Mouse (Mus musculus) 3134 (cell line): ENCODE measurements around the gene Coq4.
A peak's percentile ranks its signal among the peaks of the same experiment; 100 is the strongest.
"Not testable (repeated sequence)": the region's sequence is repeated elsewhere in the genome, so short reads cannot be mapped to it uniquely, and the experiment has no call there.

Source experiments
- DNase-seq: peaks from one replicate; pipeline ENCODE4 v3.0.0-alpha.2; 2011; ENCODE audit warnings: low spot score; ENCODE audit not compliant: insufficient read length; ENCODE audit errors: extremely low read depth

Gene Coq4

DNA sequence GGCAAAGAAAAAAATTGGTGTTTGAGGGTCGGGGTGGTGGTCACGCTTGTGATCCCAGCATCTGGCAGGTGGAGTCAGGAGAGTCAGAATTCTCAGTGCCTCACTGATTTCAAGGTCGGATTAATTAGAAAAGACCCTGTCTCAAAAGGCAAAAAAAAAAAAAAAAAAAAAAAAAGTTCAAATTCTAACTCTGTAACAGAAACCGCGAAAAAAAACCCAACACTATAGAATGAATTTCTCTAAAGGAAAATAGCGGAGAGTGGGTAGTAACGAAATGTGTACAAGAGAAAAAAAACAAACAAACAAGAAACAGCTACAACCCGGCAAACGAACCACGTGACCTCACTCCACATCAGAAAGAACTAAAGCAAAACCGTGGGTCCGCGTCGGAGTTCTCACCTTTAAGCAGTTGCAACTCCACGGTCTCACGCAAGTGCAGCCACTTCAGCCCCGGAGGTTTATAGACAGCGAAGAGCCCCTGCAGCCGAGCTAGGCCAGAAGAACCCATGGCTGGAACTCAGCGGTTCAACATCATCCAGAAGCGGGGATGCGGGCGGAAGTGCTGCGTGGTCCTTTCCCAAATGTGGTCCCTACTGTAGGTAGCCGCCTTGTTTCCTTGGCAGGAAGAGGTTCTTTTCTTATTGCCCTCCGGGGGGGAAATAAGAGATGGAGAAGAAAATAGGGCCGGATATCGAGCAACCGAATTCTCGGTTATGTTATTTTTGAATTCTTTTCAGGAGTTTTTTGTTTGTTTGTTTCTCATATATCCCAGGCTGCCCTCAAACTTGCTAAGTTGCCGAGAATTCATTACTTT is at the start of gene Coq4:
Gene Coq4 (plus strand): TSS at position 390 of the 814 bp plus-strand sequence.
- DNase-seq: peak; percentile 83

DNA sequence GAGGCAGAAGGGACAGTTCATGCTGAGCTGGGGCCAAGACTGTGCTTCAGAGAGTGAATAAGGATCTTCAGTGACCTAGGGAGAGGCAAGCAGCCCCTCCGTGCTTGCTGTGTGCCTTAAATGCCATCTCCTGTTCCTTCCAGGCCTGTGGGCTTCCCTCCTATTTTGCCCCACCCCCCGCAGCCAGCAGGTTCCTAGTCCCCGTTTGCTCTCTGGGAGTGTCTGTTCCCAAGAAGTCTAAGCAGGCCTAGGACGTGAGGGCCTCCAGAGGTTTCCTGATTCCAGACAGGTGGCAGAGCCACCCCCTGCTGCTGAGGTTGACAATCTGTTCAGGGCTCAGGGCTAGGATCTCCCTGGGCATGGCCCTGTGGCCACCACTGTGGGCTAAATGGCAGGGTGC is 48.5 kb upstream of the Coq4 start:
- no peak for DNase-seq

DNA sequence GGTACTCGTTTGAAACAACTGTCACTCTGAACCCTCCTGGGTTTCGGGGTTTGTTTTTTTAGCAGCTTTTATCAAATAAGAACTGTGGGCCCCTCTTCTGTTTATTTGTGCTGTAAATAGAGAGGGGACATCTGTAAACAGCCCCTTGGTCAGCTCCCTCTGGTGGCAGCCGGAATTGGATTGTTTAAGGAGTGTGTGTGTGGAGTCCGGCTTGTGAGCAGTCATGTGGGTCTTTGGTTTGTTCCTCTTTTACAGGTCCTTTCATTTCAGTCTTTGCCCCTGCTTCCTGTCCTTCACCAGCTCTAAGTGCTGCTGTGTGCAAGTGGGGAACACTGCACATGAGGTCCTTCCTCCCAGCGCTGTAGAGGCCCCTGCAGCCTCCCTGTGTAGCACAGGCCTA is 47.9 kb upstream of the Coq4 start:
- DNase-seq: no peak

DNA sequence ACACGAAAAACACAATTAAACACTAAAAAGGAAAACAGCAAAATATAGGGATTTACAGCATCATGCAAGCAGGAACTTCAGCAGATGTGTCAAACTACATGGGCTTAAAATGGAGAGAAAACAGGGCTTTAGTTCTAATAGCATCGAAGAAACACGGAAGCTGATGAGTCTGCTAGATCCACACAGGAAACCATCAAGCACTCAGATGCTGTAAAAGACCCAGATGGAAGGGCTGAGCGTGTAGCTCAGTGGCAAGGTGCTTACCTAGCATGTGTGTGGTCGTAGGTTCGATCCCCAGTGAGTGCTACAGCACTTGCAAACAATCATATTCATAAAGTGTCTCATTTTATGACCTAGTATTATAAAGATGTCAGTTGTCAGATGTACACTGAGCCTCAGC is 46.1 kb upstream of the Coq4 start:
- DNase-seq: no peak

DNA sequence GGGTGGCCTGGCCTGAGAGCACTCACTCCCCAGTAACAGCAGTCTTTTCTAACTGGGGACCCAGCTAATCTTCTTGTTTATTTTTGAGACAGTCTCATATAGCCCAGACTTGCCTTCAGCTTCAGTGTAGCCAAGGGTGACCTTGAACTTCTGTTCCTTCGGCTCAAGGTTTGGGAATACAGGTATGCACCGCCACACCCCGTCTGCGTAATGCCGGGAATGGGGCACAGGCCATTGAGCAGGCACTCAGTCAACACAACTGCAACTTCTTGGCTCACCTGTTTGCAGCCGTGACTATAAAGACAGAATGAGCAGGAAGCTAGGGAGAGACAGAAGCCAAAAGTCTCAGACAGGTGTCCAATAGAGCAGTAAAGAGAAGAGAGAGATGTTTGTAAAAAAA is 43.0 kb upstream of the Coq4 start:
- DNase-seq: no peak

DNA sequence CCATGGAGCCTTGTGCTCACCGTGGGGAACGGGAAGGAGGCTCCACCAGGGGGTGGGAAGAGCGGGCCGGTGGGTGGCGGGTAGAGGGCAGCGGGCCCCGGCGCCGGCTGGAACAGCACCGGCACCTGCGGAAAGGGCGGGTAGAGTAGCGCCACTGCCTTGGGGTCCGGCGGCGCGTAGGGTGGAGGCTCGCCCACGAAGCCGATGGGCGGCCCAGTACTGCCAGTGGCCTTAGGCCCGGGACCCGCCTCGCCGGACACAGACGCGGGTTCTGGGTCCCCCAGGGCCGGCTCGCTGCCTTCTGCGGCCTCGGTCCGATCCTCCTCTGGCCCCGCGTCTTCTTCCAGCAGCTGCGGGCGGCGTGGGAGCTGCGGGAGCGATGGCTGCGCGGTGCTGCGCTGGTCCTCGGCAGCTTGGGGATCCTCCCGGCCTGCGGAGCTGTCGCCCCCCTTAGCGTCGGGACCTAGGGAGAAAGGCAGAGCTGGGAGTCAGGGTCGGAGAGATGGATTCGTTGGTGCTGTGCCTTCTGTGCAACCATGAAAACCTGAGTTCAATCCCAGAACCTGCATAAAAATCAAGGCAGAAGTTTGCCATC is 40.0 kb upstream of the Coq4 start:
- DNase-seq: no peak

DNA sequence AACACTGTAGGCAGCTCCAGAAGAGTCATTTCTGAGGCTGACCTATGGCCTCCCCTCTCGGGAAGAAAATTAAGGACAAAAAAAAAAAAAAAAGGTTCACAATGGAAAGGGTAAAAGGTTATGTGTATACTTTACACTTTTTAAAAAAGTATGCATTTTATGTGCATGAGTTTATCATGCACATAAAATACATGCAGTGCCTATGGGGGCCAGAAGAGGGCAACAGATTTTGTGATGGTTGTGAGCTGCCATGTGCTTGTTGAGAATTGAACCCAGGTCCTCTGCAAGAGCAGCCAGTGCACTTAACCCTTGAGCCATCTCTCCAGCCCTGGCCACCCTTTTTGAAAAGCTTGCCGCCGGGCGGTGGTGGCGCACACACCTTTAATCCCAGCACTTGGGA is 39.4 kb upstream of the Coq4 start:
- no peak for DNase-seq

DNA sequence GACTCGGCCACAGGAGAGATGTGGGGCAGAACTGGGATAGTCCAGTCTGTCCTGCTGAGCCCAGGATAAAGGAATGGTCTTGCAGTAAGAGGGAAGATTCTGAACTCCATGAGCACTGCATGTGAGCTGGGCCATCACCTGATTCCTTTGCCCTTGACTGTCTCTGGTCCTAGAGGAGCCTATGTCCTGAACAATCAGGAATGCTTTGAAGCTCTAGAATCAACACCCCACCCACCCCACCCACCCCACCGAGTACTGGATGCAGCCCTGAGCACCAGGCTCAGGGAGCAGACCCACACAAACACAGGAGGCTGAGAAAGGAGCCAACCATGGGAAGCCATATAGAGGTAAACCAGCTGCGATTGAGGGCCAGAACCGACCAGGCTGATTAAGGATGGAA is 38.8 kb upstream of the Coq4 start:
- no peak for DNase-seq

DNA sequence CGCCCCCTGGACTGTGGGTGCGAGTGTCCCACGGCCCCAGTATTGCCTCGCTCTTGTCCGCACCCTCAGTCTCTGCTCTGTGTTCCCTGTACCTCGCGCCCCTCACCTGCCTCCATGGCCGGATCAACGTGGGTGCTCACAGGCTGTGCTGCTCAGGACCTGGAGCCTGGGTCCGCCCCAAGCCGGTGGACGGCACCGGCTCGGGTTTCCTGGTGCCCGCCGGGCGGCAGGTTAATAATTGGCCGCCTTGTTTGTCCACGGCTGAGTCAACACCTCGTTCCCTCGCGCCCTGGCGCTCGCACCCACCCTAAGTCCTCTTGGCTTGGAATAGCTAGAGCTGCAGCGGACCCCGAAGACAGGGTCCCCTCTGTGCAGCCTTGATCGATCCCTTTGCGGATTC is 35.8 kb upstream of the Coq4 start, which contains the start of gene Gm13420:
Gene Gm13420 (minus strand): TSS at position 189 of the 400 bp plus-strand sequence.
- no peak for DNase-seq

DNA sequence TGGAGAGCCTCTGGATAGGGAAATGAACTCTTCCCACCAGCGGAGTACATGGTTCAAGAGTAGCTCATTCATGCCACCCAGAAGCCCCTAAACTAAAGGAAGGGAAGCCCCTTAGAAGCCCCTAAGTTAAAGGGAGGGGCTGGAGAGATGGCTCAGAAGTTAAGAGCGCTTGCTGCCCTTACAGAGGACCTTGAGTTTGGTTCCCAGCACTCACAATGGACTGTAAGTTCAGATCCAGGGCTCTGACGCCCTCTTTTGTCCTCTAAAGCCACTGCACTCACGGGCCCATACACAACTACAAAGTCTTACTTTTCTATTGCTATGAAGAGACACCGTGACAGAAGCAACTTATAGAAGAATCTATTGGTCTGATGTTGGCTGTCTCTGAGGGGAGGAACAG is 34.9 kb upstream of the Coq4 start:
- DNase-seq: no peak

DNA sequence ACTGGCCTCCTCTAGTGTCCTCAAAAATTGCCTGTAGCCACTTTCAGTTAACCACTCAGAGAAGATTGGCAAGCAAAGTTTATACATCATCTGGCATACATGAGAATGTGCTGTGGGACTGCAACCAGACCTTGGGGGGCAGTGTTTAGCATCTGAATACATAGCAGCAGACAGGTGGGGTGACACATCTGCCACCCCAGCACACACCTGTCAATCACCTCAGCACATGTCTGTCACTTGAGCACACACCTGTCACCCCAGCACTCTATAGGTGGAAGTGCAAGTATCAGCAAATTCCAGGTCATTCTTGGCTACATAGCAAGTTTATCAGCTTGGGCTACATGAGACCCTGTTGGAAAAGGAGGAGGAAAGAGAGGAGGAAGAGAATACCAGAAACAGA is 31.6 kb upstream of the Coq4 start:
- no peak for DNase-seq

DNA sequence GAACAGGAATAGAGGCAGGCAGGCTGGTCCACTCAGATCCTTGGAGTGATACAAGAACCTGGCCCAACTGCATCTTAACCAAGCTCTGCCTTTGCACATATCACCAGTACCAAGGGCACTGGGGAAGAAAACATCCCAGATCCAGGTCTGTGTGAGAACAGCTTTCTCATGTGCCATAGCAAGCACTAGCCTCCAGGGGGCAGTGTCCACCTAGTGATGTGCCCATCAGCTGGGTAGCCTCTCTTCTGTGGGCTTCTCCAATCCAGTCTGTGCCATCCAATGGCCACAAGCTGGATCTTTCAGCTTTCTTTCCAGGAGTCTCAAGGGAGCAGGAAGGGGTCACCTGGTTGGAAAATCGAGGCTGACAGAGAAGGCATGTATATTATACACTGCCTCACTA is 22.5 kb upstream of the Coq4 start:
- no peak for DNase-seq

DNA sequence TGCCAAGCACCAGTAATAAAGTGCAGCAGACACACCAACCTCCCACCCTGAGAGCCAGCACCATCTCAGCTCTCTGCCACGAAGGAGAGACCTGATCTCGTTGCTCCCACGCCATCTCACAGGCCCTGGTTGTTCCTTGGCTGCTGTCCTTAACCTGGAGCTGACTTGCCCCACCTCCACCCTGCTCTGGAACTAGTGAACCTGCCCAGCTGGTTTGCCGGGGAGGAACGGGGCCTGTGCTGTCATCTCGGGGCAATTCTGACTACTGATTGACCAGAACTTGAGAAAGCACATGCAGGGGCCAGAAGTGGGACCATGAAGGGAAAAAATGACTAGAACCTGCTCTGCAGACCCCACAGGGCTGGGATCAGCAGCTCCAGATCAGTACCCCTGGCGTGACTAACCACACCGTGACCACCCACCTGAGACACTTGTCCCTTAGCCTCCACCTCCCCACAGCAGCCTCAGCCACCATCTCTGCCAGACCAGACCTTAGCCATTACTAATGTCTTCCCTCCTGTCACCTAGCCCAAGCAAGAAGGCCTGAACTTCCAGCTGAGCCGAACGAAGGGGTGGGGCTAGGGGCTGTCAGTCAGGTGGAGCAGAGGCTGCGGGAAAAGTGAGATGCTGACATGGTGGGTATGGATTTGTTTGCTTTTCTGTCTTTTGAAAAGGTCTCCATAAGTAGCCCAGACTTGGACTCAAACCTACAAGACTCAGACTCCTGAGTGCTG is 19.1 kb upstream of the Coq4 start:
- DNase-seq: no peak

DNA sequence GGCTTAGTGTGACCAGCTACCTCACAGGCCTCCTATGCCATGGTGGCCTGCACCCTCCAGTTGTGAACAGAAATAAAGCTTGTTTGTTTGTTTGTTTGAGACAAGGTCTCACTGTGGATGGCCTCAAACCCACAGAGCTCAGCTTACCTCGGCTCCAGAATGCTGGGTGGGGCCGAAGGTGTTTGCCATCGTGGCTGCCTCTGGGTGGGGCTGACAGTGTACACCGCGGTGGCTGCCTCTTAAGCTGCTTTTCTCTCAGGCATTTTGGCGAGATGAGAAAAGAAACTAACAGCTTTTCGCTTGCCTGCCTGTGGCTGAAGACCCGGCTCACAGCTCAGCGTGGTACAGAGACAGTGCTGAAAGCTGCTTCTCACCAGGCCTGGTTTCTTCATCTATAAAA is 18.4 kb upstream of the Coq4 start:
- no peak for DNase-seq

DNA sequence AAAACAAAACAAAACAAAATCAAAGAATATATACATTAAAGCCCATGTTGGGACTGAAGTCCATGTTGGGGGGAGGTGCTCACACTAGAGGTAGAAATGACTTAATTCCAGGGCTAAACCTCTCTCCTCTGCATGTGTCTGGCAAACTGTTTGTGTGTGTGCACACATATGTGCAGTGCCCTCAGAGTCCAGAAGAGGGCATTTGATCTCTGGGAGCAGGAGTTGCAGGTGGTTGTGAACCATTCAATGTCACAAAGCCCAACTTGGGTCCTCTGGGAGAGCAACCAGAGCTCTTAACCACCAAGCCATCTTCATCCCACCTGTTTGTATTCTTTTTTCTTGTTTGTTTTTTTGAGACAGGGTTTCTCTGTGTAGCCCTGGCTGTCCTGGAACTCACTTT is 17.1 kb upstream of the Coq4 start:
- DNase-seq: no peak

DNA sequence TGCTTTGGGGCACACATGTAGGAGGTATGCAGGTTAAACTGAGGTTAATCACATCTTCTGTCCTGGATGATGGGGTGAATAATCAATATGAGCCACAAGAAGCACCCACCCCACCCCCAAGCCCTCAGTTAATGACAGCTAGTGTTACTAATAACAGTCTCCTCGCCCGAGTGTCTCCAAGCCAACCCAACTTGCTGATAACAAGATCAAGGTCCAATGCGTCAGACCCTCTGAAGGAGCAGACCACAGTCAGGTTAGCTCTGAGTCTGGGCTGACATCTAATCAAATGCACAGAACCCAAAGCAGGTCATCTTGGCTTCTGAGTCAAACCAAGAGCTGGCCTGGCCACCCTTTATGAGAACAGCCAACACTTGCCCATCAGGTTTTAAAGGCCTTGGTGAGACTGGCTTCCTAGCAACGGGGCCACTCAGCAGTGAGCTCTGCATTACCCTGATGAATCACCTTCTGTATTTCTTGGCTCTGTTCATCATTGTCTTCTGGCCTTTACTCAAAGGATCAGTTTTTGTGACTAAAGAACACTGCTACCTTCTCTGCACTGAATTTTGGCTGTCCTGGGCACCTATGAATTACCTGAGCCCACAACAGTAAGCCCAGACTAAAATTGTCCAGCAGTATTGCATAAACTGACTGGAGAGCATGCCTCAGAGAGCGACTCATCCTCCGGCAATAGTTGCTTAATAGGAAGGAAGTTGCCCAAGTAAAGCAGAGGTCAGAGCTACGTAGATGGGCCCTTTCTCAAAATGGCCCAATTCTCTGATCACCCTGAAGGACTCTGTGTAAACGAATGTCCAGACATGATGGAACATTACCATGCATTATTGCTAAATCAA is 15.5 kb upstream of the Coq4 start:
- peak; percentile 46 for DNase-seq

DNA sequence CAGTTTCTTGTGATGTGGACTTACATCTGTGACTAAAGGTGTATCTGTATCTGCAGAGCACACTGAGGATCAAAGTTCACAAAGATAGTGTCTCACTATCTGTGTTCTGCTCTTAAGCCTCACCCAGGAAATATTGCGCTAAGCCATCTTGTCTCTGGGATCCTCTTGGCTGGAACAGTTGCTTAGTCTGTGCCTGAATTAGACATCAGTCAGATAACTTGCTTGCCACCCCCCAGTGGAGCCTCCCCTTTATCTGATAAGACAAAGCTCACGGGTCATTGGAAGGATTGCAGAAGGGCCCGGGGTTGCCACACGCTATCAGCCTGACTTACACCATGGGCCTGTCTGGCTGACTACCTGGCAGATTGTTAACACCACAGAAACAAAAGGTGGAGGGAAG is 14.0 kb upstream of the Coq4 start:
- DNase-seq: no peak

DNA sequence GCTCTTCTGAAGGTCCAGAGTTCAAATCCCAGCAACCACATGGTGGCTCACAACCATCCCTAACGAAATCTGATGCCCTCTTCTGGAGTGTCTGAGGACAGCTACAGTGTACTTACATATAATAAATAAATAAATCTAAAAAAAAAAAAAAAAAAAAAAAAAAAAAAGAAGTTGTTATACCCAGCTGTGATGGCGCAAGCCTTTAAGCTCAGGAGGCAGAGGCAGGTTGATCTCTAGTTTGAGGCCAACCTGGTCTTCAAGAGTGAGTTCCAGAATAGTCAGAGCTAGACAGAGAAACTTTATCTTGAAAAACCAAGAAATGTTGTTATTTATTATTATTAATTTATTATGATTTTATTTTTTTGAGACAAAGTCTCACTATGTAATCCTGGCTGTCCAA is 6.0 kb upstream of the Coq4 start:
- DNase-seq: not testable (repeated sequence)

DNA sequence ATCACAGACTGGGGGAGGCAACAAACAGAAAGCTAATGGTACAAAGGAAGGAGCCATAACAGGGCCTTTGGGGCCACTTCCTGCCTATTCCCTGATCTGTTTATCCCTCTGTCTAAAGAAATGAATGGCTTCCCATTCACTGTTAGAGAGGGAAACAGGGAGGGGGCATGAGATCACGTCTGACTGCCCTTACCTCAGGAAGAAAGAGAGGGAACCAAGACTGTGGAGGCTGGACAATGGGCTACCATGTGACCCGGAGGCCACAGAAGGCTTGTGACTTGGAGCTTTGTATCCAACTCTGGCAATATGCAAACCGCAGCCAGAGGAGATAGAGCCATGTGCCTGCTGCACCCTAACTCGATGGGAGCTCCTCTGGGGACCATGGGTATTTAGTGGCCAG is 3.0 kb upstream of the Coq4 start:
- DNase-seq: no peak

DNA sequence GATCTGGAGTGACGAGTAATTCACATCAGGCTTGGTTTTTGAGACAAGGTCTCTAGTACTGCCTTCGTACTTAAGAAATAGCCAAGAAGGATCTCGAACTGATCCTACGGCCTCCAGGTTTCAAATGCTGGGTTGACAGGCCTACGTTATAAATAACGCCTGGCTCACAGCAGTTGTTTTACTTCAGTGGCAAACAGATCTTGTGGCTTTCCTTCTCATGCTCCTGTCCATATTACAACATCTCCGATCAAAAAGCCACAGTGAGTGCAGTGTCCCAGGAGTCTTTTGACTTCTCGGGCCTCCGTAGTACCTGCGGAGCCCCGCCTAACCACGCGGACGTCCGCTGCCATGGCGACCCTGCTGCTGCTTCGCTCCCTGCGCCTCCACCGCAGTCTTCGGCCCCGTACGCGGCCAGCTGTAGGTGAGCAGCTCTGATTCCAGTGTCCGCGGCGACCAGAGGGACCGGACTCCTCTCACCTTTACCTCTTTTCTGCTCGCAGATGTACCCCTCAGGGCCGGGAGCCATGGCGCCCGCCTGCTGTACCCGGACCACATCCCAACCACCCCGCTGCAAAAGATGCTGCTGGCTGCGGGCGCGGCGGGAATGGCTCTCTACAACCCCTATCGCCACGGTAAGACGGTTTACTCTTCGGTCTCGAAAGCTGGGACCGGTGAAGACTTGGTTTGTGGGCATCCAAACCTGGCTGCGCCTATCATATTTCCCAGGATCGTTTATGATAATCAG is 816 bp downstream of the Coq4 start, which contains the start of gene Trub2:
Gene Trub2 (minus strand): TSS at position 566 of the 745 bp plus-strand sequence.
- peak; percentile 80 for DNase-seq
